Mouse (Mus musculus) spleen, adult 18-20 months (tissue): ENCODE data around the gene Rchy1.
"Not testable (repeated sequence)": the region's sequence is repeated elsewhere in the genome, so short reads cannot be mapped to it uniquely, and the experiment has no call there.

Experiments
- DNase-seq, 2 experiments: peaks; one replicate each; pipeline ENCODE4 v3.0.0; 2022; ENCODE audit warnings: mixed read lengths in 2 of 2

Rchy1 gene

DNA sequence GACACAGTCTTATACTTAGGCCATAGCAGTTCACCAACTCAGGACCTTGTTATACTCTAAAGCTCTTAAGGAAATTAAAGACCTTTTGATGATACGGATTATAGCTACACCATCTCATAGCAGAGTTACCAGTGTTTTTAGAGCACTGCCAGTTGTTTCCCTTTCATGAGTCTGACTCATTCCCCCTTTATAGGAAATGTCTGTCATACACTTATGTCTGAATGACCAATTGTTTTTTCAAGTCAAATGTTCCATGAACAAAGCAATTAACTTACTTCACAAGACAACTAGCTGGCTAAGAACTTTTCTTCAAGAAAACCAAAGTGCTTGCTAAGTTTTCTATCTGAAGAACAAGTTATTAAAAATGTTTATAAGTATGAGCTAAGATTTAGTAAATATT, 2.9 kb downstream of the Rchy1 start:
- DNase-seq = no peak

DNA sequence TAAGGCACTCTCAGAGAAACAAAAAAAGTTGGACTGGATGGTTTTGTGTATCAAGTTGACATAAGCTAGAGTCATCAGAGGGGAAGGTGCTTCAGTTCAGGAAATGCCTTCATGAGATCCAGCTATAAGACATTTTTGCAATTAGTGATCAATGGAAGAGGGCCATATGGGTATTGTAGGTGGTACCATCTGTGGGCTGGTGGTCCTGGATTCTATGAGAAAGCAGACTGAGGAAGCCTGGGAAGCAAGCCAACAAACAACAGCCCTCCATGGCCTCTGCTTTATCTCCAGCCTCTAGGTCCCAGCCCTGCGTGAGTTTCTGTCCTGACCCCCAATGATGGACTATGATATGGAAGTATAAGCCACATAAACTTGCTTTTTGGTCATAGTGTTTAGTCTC, 3.8 kb downstream of the Rchy1 start:
- no peak for DNase-seq

DNA sequence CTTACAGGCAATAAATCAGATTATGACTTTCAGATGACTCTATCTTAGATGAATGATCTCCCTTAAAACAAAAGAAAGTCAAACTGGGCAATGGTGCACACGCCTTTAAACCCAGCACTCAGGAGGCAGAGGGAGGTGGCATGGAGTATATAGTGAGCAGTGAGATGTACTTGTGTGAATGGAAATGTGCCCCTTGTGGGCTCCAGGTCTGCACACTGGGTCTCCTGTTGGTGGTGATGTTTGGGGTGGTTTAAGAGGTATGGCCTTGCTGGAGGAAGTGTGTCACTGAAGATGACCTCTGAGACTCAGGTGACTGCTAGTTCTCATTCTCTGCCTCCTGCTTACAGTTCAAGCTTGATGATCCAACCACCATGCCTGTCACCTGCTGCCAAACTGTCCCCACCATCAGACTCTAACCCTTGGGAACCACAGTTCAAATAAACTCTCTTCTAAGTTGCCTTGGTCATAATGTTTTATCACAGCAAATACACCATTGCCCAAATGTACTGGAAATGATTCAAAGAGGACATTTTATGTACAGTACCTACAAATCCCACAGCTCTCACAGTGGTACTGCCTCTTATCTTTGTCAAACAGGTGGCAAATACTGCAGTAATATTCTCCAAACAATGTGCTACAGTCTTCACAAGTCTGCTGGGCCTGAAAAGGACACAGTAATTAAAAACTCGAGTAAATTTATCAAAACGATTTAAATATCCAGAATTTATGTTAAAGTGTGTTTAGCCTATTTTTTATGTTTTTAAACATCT, 5.7 kb downstream of the Rchy1 start:
- DNase-seq = no peak

DNA sequence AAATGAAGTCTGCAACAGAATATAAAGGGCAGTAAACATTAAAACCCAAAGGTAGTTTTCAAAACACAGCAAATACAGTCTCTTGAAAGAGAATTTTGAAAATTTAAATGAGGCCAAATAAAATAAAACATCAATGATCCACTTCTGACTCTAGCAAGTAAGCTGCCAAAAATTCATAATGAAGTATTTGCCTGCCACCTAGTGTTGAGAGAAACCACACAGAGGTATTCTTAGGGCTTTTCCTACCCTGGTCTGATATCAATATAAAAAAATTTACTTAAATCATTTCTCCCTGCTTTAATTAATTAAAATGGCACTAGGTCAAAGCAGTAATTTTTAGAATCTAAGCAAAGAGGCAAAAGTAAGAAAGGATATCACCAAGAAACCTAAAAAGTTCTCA, 11.5 kb downstream of the Rchy1 start:
- no peak for DNase-seq

DNA sequence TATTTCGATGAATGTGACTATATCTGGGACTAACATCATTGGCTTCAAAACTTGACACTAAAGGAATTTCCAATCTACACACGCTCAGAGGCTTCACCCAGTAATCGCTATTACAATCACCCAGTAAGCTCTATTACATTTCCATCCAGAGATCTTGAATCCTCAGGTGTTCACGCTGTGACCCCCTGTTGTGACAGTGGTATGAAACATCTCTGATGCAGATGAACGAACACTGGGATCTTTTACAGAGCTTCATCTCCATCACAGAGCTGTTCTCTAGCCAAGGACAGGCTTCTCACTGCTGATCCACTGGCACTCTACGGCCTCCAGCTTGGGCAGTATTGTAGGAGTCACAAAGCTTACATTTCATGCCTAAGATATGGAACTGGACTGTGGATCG, 13.4 kb downstream of the Rchy1 start:
- no peak for DNase-seq

DNA sequence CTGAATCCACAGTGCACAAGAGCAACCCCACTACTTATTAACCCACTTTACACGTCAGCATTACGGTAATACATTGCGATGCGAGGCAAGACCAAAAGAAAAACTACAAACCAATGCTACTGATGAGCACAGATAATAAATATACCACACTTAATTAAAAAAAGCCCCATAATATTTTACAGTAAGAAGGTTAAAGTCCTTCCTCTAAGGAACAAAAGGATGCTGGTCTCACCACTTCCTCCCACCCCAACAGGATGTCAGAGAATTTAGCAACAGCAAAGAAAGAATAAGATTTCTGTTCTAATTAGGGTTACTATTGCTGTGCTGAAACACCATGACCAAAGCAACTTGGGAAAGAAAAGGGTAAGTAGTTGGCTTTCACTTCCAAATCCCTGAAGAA, 15.9 kb downstream of the Rchy1 start:
- DNase-seq = no peak

DNA sequence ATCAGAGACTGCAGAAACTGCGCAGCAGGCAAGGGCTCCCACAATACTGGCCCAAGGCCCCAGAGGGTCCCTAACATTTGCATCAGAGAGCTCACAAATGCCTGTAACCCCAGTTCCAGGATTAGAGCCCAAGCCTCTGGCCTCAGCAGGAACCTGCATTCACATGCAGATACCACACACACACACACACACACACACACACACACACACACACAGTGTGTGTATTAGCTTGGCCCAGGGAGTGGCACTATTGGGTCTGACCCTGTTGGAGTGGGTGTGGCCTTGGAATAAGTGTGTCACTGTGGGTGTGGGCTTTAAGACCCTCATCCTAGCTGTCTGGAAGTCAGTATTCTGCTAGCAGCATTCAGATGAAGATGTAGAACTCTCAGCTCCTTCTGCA, 17.3 kb downstream of the Rchy1 start:
- DNase-seq = not testable (repeated sequence)

DNA sequence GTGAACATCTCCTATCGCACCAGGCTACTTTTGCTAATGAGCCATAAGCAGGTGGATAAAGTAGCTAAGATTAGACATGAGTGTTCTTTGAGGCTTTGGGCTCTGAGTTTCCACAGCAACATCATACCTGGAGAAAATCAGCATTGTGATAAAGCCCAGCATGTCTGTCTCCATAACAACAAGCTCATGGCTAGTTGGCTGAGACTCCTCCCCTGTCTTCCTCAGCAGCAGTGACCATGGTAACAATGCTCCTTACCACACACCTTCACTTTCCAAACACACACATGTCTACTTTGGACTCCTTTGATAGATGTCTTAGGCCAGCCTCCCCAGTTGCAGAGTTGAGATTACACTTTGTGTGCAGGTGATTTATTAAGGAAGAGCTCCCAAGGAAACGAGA, 49.6 kb downstream of the Rchy1 start:
- no peak for DNase-seq

DNA sequence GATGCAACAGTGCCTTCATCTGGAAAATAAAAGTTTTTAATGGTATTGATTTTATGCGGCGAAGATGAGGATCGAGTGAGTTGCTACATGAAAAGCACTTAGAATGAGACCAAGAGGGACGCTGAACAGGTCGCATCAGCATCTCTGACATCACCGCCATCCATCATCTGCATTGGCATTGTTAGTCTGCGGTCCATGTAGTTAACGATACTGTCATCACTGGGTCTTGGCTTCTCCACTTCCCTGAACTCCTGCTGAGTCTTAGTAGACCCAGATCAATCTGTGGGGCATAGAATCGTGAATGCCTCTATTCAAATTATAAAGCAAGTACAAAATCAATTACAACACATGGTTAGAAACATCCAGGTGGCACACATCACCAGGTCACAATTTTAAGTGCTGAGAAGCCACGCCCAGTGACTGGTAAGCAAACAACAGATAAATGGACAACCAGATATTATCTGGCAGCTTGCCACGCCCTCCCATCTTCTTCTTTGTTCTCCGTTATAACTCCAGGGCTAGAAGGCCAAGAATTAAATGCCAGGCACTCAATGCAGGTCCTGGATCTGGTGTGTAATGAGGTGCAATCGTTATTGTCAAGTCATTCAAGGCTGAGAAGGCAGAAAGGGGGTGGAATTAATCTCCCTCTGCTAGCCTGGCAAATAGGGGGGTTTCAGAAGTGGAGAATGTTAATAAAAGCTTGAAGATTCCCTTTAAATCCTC, 51.3 kb downstream of the Rchy1 start:
- no peak for DNase-seq

DNA sequence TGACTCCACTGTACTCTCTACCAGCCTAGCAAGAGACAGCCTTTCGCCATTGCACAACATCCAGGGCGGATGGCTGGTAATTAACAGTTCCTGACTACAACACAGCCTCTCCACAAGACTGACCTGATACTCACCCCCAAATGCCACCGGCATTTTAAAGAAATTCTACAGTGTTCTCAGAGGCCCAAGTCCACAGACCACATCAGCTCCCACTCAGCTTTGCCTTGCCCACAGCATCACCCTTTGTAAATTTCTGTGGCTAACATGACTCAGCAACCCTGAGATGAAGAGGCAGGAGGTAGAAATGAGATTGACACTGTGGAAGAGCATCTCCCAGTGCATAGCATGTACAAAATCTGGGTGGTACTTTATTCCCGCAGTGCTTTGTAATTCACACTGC, 52.3 kb downstream of the Rchy1 start:
- no peak for DNase-seq

DNA sequence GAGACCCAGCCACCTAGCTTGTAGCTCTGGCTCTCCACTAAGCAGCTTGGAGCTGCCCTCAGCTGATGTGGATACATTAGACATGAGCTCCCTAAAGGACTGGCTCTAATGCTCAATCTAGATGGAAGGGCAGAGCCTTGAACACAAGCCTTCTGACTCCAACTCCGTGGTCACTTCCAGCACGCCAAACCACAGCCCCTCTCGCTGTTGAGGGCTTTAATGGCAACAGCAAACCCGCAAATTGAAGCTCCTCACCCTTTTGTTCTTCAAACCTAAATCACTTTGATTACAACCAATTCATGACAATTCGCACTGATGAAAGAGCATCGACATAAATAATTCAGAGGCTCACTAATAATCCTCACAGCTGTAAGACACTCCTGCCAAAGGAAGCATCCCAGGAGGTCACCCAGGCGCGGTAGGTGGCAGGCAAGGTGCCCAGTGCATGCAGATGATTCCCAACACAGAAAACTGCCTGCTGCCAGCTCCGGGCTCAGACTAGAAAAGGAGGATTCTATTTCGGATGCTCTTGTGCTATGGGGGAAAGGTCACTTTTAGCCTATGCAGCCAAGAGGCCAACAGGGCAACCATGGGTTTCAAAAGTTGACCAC, 53.8 kb downstream of the Rchy1 start:
- DNase-seq = no peak
